Mouse (Mus musculus): ENCODE measurements at regions not wholly inside any gene's neighbourhood (a gene's known extent, or its start where the extent isn't known, plus 50 kb on each side); places are given as distances from the start of the nearest gene placed in this dataset.

DNA sequence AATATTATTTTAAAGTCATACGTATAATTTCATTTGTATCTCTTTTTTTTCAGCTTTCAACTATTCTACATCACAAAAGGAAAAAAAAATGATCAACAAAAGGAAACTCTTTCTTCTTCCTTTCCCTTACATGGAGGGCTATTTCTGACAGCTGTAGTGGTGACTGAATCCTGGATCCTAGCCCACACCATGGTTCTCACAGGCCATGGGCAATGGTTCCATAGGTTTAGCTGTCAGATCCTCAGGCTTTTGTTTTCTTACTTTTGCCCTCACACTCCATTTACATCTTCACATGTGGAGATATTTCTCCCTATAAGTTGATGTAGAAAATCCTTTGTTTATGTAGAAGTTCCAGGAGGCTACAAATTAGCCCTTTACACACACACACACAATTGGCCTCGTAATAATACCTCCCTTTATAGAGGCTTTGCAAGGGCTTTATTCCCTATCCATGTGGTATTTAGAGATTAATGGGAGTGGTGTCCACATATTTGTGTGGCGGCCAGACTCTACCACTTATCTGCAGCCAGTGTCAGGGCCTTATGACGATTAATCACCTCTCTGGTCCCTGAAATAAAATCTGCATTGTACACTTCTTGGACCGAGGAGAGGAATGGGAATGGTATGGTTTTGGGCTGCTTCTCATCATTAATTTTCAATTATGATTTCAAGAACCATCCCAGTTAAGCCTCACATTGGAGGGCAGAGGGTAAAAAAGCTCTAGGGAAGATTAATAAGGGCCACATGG, 1057.0 kb downstream of the Flrt2 start:
- Histone ChIP-seq H3K4me3 (replicated peaks) (no peak overlapping the region), H3K9ac (no peak overlapping the region), H3K27ac (no peak overlapping the region), H3K9me3 (no peaks in the 10 kb centered on the region), H3K4me2 (no peak overlapping the region), H3K36me3 (no peaks in the 10 kb centered on the region), H3K4me1 (no peaks in the 10 kb centered on the region), H3K27me3 (replicated peaks) (no peaks in the 10 kb centered on the region)
- 27% methylated on average over 5 of the region's 5 CpGs for whole genome bisulfite sequencing
- peak; percentile 65 for ATAC-seq (ENCODE audit: insufficient read depth, low FRiP score, low read depth)

GRCm38 (mm10) chr12:96754714-96755113, 1062.7 kb downstream of the Flrt2 start:
- ATAC-seq (ENCODE audit: insufficient read depth, low FRiP score, low read depth): no peak
- 64% methylated on average over 5 of the region's 5 CpGs for WGBS

GRCm38 (mm10) chr12:96763153-96763552, 1071.1 kb downstream of the Flrt2 start:
- WGBS: 50% methylated on average over 5 of the region's 5 CpGs
- Histone ChIP-seq H3K36me3 (no peaks in the 10 kb centered on the region), H3K27ac (no peak overlapping the region), H3K9ac (no peak overlapping the region), H3K4me3 (replicated peaks) (no peak overlapping the region), H3K9me3 (no peaks in the 10 kb centered on the region), H3K4me2 (no peak overlapping the region), H3K27me3 (replicated peaks) (no peaks in the 10 kb centered on the region), H3K4me1 (no peaks in the 10 kb centered on the region)
- ATAC-seq (ENCODE audit: insufficient read depth, low FRiP score, low read depth): no peak

More at GRCm38 (mm10) chr12:96754714-96755113, 1062.7 kb downstream of the Flrt2 start:
- no peaks in the 10 kb centered on the region for H3K9me3 ChIP-seq
- H3K27me3 ChIP-seq (replicated peaks): no peaks in the 10 kb centered on the region
- H3K4me3 ChIP-seq (replicated peaks): no peak overlapping the region
- H3K27ac ChIP-seq: no peak overlapping the region
- H3K4me1 ChIP-seq: no peaks in the 10 kb centered on the region
- H3K9ac ChIP-seq: no peak overlapping the region
- no peak overlapping the region for H3K4me2 ChIP-seq
- H3K36me3 ChIP-seq: no peaks in the 10 kb centered on the region

- no peaks in the 10 kb centered on the region for H3K9me3 ChIP-seq
- H3K4me1 ChIP-seq: no peaks in the 10 kb centered on the region
- no peak overlapping the region for H3K9ac ChIP-seq
- H3K4me3 ChIP-seq (replicated peaks): no peak overlapping the region
- WGBS: 39% methylated on average over 2 of the region's 2 CpGs
- H3K4me2 ChIP-seq: no peak overlapping the region
- H3K36me3 ChIP-seq: no peaks in the 10 kb centered on the region
- H3K27me3 ChIP-seq (replicated peaks): no peaks in the 10 kb centered on the region
- H3K27ac ChIP-seq: no peak overlapping the region
- no peak for ATAC-seq (ENCODE audit: insufficient read depth, low FRiP score, low read depth)
These were observed 1071.6 kb downstream of the Flrt2 start for GRCm38 (mm10) chr12:96763621-96764020.

- ATAC-seq (ENCODE audit: insufficient read depth, low FRiP score, low read depth): no peak; the same call in 1 of the 2 replicates
- H3K27ac ChIP-seq: no peak overlapping the region
These were observed 1072.2 kb downstream of the Flrt2 start for GRCm38 (mm10) chr12:96764186-96764585.

DNA sequence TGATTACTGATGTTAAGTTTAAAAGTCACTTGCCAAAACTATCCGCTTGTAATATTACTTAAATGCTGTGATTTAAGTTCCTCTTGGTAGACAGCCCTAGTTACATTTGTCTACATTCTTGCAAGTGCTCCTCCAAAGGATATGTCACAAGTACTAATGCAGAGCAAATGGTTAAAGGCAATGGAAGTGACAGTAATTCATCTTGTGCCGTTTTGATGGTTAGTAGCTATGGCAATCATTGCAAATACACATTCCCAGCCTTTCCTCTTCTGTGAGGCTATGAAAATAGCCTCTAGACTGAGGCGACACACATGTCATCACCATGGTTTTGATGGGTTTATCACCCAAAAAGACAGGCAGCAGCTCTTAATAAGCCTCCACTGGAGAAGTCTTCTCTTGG, 1079.2 kb downstream of the Flrt2 start:
- H3K36me3 ChIP-seq: no peaks in the 10 kb centered on the region
- 63% methylated on average over 3 of the region's 3 CpGs for WGBS
- no peak for ATAC-seq (ENCODE audit: insufficient read depth, low FRiP score, low read depth)
- H3K4me1 ChIP-seq: no peaks in the 10 kb centered on the region
- H3K4me2 ChIP-seq: no peak overlapping the region
- H3K4me3 ChIP-seq (replicated peaks): no peak overlapping the region
- no peaks in the 10 kb centered on the region for H3K9me3 ChIP-seq
- H3K9ac ChIP-seq: no peak overlapping the region
- no peaks in the 10 kb centered on the region for H3K27me3 ChIP-seq (replicated peaks)
- no peak overlapping the region for H3K27ac ChIP-seq

More at GRCm38 (mm10) chr12:96764186-96764585, 1072.2 kb downstream of the Flrt2 start:
- Histone ChIP-seq H3K9ac (no peak overlapping the region), H3K4me2 (no peak overlapping the region), H3K4me3 (replicated peaks) (no peak overlapping the region), H3K27me3 (replicated peaks) (no peaks in the 10 kb centered on the region), H3K4me1 (no peaks in the 10 kb centered on the region), H3K36me3 (no peaks in the 10 kb centered on the region), H3K9me3 (no peaks in the 10 kb centered on the region)

GRCm38 (mm10) chr12:96821376-96821775, 1129.3 kb downstream of the Flrt2 start:
- H3K4me1 ChIP-seq: no peaks in the 10 kb centered on the region
- no peaks in the 10 kb centered on the region for H3K9me3 ChIP-seq
- no peaks in the 10 kb centered on the region for H3K27me3 ChIP-seq (replicated peaks)
- H3K4me3 ChIP-seq (replicated peaks): no peak overlapping the region
- no peak overlapping the region for H3K27ac ChIP-seq
- no peak for ATAC-seq (ENCODE audit: insufficient read depth, low FRiP score, low read depth)
- 20% methylated on average over 1 of the region's 1 CpGs for WGBS
- no peak overlapping the region for H3K4me2 ChIP-seq
- H3K36me3 ChIP-seq: no peaks in the 10 kb centered on the region
- H3K9ac ChIP-seq: no peak overlapping the region

GRCm38 (mm10) chr12:96828415-96828814, 1136.4 kb downstream of the Flrt2 start:
- no peak overlapping the region for H3K9ac ChIP-seq
- H3K27me3 ChIP-seq (replicated peaks): no peaks in the 10 kb centered on the region
- H3K4me3 ChIP-seq (replicated peaks): no peak overlapping the region
- H3K4me1 ChIP-seq: no peaks in the 10 kb centered on the region
- no peak for ATAC-seq (ENCODE audit: insufficient read depth, low FRiP score, low read depth)
- H3K9me3 ChIP-seq: no peaks in the 10 kb centered on the region
- no peak overlapping the region for H3K27ac ChIP-seq
- WGBS: 86% methylated on average over 1 of the region's 1 CpGs
- no peak overlapping the region for H3K4me2 ChIP-seq
- H3K36me3 ChIP-seq: no peaks in the 10 kb centered on the region

Measured in stomach, embryonic 15.5 days (tissue).